Mouse (Mus musculus) cerebellum, adult 11 months (tissue): ENCODE data around the gene Fyttd1.
"Not testable (repeated sequence)": the region's sequence is repeated elsewhere in the genome, so short reads cannot be mapped to it uniquely, and the experiment has no call there.

Experiments
- DNase-seq: peaks from one replicate; pipeline ENCODE4 v3.0.0; 2022

The Fyttd1 gene

DNA sequence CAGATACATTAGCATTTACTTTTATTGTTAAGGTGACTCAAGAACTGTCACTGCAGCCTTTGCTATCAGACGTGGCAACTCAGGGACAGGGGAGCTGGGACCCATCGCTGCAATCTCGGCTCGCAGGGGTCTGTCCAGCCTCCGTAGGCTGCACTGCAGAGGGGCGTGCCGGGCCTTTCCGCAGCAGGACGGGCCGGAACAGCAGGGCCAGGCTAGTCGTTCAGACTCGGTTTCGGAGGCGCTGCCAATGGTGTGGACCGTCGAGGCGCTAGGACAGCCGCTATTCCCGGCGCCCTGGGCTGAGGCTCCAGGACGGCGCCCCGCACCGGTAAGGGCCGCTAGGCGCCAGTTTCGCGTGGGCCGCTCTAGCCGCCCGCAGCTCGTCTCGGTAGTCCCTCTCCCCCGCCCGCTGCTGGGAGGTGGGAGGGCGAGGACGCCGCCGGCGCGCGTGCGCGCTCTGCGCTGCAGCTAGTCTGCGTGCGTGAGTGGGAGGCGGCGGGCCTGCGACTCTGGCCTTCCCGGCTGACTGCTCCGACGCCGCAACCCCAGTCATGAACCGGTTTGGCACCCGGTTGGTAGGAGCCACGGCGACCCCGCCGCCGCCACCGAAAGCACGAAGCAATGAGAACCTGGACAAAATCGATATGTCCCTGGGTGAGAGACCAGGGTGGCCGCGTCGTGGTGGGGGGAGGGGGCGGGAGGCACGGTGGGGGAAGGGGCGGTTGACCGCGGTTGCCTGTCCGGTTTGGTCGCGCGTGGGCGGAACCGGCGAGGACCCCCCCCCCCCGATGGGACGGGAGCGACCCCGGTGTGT is at the start of gene Fyttd1, which contains the start of gene Rubcn:
Gene Fyttd1 (plus strand): TSS at position 158 of the 814 bp plus-strand sequence.
Gene Rubcn (minus strand): TSS at position 424 of the 814 bp plus-strand sequence.
- DNase-seq = peak; percentile 96

DNA sequence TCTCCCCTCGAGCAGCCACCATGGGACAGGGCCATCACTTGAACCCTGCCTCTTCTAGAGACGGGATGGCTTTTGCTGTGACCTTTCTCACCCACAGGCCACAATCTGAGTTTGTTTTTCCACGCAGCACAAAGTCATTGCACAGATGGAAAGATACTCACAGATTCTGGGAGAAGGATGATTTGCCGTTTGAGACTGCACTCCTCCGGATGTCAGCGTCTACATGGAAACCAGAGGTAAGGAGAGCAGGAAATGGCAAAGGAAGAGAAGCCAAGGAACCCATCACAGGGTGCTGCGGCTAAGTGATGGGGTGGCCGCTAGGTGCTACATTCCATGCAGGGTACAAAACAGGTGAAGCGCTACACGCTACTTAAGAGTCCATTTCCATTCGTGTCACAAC is 48.2 kb upstream of the Fyttd1 start:
- no peak for DNase-seq

DNA sequence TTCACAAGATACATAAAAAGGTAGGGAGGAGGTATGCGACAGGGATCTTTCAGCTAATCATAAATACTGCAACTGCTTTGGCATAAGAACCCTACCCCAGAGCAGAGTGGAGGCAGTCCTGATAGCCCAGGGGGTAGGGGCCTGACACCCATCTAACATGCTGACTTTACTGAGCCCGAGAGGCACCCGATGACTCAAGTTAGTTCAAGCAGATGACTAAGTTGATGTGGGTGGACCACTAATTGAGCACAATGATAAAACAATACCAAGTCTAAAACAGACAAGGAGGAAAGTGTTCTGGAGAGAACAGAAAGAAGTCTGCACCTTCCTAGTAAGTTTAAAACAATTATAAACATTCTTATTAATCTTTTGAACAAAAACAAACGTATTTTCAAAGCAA is 45.8 kb upstream of the Fyttd1 start:
- DNase-seq = no peak

DNA sequence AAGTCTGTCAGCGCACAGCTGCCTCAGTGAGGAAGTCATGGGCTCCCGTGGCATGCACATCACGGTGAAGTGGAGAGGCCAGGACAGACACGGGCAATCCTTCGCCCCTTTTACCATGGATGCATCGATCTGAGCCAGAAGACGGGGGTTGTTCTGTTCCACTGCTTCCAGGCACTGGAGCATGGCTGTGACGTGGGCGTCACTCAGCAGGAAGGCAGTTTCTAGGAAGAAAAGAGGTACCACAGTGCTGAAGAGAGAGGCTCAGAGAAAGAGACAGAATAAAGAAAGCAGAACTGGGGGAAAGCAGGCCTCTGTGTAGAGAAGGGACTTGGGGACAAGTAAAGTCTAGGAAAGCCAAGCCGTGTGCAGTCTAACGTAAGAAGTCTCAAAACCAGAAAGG is 30.2 kb upstream of the Fyttd1 start:
- no peak for DNase-seq

DNA sequence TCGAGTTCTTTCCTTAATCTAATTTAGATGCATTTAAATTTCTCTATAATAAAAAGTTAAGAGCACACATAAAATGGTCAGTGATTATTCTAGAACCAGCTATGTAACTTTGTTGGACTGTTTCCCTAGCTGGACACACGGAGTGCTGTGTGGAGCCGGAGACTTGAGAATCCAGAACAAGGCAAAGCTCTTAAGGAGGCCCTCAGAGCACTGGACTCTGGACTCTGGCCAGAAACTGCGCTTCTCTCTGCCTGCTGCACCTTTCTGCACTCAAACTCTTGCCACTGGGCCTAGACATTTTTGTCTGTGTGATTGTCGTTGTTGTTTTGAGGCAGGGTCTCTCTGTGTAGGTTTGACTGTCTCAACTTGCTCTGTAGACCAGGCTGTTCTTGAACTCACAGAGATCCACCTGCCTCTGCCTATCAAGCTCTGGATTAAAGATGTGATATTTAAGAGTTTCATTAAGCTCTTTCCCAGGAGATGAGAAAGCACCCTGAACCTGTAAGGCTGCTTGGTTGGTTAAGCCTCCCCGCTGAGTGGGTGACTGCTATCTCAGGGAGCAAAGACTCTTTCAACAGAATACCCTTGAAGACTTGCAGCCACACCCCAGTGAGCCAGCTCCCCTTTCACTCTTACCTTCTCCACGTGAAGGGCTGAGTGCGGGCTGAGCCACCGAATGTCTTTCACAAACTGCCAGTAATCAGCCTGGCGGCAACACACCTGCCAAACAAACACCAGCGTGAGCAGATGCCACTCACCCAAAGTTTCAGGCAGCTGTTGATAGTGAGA is 28.1 kb upstream of the Fyttd1 start:
- no peak for DNase-seq

DNA sequence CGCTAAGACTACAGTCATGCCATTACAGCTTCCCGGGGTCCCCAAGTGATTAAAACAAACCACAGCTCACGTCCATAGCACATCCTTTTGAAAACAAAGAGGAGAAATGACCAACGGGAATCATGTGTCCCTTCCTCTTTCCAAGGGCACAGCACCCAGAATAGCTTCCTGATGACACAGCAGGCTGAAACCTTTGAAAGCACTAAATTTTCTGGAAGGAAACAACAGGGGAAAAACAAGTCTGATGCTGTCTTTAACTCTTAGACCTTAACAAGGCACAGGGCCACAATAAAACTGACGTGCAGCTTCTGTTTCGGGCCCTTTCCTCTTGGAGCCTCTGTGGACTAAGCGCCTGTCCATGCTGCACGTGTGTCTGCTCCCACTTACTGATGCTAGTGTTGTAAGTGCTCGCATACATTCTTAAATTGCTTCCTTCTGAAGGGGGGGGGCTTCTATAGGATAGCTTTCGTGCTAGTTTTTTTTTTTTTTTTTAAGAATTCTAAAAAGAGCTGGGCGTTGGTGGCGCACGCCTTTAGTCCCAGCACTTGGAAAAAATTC is 23.7 kb upstream of the Fyttd1 start:
- DNase-seq = no peak

DNA sequence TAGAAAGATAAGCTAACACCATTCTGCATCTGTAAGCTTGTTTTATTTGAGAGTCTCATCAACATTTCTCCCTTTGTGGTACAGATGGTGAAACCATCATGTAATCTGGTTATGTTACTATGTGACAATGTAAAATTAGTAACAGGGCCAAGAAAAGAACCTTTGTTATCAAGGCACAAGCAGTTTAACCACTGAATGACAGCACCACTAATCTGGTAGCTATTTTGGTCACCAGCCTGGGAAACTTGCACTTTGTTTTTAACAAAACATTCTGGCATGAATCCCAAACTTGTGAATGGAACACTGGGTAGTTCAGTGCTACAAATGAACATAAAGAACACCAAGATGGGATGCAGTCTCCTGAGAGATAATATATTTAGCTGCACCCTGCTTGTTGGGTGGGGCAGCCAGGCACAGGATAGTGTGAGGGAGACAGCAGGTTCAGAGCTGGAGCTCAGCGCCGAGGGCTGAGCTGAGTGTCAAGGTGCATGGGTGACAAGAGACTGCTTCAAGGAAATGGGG is 23.2 kb upstream of the Fyttd1 start:
- DNase-seq = no peak

DNA sequence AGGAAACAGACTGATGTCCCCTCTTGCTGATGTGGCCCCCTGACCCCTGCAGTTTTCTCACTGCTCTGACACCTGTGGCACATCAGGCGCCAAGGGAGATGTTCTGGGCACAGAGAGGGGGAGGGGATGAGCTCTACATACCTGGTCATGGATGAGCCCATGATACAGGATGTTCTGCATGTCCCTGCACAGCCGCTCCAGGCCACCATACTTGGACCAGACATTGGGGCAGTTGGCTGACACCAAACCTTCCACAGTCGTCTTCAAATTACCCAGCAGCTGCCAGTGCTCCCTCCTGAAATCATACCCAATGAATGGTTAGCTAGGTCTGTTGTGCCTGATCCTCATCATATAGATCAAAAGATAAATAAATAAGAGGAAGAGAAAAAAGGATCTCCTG is 20.5 kb upstream of the Fyttd1 start:
- no peak for DNase-seq

DNA sequence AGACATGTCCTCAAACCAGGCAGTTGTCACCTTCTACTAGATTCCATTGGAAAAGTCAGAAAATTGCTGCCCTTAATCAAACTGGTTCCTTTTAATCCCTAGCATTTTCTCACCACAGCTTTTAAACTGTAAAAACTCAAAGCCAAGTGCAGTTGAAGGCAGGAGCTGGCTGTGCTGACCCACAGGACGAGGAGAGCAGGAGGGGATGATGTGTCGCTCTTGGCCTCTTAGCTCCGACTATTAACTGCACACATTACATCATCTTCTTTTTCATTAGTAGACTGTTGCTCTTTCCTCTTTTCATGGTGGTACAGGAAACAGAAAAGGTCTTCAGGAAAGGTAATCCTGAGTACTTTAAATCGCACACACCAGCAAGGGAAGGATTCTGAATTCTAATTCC is 18.9 kb upstream of the Fyttd1 start:
- no peak for DNase-seq

DNA sequence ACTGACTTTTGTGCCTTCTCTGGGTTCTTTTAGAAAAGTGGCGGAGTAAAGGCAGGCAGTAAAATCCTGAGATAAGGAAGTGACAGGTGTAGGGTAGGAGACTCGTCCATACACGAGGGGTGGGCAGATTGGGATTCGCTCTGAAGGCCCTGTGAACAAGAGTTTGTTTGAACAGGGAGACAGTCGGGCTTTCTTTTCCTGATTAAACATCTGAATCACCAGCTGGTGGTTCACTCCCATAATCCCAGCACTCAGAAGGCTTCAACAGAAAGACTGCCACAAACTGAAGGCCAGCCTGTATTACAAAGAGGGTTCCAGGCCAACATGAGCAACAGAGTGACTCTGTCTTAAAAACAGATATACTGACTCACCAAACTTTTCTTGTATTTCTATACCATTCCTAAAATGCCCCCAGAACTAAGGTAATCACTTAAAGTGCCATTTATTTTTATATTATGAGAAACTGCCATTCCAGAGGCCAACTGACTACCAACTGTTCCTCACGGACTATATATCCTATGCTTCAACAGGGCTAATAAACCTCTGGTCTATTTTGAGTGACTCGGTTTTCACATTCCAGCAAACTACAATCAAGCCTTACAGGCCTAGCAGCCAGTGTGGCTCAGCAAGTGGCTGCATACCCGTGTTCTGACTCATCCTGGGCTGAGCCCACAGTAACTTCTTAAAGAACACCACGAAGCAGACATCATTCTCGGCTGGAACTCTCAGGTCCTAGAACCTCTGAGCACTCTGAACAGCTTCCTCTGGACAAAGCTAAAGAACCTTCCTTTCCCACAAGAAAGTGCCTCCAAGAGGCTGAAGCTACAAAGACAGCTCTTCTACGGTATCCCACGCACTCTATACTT is 18.3 kb upstream of the Fyttd1 start:
- no peak for DNase-seq

DNA sequence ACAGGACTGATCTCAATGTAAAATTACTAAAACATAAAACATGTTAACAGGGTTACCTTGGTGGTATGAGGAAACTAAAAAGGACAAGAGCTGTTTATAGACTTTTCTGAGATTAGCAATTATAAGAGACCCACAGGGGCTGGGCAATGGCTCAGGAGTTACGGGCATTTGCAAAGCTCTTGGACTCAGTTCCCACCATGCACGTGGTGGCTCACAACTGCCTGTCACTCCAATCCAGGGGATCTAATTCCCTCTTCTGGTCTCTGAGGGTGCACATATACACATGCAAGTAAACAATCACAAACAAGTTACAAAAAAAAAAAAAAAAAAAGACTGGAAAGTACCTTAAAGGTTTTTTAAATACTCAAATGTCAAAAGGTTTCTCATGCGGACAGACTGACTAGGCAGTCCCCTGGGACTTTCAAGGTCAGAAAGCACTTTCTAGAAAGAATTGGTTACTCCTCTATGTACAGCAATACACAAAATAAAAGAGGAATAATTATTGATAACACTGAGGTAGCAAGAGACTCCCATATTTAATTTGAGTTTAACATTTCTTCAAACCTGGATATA is 15.4 kb upstream of the Fyttd1 start:
- no peak for DNase-seq

DNA sequence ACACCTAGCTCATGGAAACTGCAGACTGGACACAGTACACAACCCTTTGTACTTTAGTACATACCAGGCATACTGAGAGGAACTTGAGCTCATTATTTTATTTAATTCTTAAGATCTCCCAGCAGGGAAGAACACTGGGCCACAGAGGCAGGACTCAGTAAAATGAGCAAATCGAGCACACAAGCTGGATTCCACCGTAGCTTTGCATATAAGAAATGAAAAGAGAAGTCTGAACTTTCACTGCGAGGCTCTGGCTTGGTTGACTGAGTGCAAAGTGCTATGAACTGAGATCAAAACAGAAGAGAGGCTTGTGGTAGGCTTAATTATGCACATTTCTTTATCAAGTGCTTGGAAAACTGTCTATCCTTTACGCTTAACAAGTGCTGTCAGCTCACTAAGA is 11.9 kb upstream of the Fyttd1 start:
- no peak for DNase-seq

DNA sequence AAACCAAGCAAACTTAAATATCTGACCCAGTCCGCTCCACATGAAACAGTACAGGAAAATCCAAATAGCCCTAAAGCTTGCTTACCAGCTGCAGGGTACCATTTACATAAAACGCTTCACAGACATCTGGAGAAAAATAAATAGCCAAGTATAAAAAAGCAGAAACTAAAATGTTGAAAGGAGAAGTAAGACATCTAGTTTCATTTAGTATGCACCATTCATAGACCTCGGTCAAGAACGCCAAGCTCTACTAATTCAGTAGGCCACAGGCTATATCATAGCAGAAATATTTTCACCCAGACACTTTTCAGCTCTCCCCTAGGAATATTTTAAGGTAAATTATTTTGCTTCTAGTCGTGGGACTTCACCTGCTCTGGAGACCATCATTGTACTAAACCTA is 10.6 kb upstream of the Fyttd1 start:
- DNase-seq = no peak

DNA sequence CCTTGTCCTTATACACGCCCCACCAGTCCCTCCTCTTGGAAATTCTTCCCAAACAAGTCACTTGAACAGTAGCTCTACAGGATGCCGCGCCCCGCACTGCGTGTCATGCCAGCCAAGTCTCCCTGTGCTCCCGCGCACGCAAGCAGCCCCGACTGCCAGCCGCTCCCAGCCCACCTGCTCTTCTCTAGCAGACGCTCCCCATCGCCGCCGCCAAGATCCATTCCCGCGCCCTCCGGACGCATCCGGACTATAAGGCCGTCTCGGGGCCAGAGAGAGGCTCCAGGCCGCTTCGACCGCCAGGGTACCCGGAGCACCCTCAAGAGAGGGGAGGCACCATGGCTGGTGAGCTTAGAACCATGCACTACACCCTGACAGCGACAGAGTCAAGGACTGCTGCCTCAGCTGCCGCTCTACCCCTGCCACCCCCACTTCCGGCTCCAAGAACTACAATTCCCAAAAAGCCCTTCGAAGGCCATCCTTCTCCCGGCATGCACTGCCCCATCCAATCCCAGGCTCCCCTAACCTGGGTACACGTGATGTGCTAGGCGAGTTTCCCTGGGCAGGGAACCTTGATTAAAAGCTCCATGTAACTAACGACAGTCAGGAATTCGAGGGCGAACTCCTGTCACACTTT is 9.3 kb upstream of the Fyttd1 start:
- peak; percentile 82 for DNase-seq

DNA sequence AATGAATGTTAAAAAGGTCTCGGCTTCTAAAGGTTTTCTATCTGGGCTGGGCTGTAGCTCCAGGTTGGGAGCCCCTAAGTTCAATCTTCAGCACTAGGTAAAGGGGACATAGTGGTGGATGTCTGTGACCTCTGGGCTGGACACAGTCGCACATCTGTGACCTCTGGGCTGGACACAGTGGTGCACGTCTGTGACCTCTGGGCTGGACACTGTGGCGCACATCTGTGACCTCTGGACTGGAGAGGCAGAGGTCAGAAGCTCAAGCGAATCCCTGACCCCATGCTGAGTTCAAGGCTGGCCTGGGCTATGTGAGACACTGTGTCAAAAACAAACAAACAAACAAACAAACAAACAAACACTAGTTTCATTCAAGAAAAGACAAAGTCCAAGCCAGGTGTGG is 7.1 kb upstream of the Fyttd1 start:
- no peak for DNase-seq

DNA sequence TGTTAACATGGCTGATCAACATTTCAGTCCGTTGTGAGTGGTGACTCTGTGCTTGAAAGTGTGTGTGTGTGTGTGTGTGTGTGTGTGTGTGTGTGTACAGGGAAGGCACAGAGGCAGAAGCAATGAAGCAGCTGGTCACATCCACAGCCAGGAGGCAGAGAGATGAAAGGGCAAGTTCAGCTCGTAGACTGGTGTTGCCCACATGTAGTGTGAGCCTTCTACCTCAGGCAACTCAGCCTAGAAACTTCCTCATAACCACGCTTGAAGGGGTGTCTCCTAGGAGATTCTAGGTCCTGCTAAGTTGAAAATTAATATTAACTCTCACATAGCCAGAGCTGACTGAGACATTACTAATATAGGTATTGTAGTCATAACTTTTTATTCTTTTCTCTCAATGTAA is 3.9 kb upstream of the Fyttd1 start:
- no peak for DNase-seq

DNA sequence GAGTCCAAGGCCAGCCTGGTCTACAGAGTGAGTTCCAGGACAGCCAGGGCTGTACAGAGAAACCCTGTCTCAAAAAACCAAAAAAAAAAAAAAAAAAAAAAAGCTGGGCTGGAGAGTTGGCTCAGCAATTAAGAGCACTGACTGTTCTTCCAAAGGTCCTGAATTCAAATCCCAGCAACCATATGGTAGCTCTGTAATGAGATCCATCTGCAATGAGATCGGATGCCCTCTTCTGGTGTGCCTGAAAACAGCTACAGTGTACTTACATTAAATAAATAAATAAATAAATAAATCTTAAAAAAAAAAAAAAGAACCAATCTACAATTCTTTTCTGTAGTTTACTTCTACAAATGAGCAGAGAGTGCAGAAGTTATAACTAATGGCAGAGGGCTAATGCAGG is 2.0 kb upstream of the Fyttd1 start:
- not testable (repeated sequence) for DNase-seq

DNA sequence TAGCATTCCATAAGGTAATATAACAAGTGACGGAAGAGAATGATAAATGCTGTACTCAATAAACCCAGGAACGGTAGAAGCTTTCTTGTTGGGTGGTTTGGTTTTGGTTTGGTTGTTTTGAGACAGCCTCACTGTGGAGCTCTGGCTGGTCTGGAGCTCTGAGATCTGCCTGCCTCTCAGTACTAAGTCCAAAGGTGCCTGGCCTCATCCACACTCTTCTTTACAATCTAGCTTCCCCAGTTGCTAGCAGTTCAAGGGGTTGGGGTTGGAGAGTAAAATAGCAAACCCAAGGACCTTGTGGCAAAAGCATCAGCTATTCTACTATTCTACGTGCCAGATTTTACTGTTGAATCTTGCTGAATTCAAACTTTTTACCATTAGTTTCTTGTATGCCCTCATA is 1.5 kb upstream of the Fyttd1 start:
- DNase-seq = no peak

DNA sequence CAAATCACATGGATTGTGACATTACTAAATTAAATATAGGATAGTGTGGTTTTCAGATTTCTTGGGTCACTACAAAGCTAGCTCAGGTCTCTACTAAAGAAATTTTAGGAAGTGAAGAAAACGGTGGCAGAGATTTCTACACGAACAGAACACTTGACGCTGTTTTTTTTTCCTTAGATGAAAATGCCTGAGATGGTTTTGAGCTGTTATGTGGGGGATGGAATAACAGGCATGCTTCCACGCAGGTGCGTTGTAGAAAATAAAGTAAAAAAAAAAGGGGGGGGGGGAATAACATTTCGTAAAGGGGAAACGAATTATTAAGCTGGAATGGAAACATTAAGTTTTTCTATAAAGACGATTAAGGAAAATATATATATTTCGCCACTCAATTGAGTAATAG is 469 bp upstream of the Fyttd1 start:
- DNase-seq = no peak

DNA sequence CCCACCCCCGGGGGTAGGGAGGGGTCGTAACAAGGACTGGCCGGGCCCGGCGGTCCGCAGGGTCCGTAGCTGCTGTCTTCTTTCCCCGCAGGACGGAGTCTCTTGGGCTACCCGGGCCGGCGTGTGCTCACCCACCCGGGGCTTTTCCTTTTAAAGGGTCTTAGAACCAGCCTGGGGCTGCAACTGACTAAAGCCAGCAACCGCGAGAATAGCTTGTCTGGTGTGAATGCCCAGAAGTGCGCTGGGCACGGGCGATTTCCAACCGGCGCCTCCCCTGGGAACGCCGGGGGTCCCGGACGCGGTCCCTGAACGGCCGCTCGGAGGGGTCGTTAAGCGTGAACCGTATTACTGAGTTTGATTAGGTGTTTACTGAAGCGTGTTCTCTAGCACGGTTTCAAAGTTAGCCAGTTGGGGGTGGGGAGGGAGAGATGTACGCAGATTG is 878 bp downstream of the Fyttd1 start:
- DNase-seq = peak; percentile 31
